Mouse (Mus musculus) heart, adult 11 months (tissue): ENCODE data around the gene Dab2ip.
A peak's percentile ranks its signal among the peaks of the same experiment; 100 is the strongest.

ENCODE experiments used
- DNase-seq: peaks from one replicate; pipeline ENCODE4 v3.0.0; 2022

Dab2ip gene

DNA sequence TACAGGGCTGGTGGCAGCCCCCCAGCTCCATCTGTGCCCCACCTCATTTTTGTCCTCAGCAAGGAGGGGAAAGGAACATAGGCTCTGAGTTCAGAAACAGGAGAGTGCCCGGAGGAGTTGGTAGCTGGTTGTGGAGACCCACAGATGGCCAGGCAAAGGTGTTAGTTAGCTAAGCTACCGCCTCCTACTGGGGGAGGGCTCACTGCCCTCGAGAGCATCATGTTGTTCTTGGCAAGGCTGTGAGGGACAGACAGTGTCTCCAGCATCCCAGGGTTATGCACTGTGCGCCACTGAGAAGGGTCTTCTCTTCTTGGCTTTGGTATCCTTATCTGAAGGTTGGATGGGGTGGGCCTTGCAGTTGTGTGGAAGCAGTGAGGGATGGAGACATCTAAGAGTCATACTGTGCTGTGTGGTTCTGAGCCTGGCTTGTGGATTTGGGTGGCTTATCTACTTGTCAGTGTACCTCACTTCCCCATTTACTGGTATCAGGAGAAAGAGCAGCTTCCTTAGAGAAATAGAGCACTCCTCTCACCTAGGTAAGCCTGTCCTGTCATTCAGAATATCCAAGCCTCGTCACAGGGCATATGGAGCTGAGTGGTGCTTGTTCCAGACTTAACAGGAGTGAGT is 66.4 kb downstream of the Dab2ip start:
- peak; percentile 96 for DNase-seq

DNA sequence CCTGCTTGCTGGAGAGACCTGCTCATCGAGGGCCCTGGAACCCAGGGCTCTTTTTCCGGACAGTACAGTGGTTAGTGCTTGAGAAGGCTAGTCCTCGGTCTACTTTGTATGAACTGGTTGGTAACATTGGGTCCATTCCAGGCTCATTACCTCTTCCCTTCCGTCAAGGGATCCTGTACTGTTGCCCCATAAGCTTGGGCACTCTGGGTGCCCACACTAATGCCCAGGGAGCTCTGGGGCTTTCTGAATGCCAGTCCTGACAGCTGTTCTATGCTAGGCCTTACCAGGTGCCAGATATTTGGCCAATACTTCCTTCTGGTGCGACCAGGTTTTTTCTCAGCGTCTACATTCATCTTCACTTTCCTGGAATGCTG is 66.9 kb downstream of the Dab2ip start:
- no peak for DNase-seq

DNA sequence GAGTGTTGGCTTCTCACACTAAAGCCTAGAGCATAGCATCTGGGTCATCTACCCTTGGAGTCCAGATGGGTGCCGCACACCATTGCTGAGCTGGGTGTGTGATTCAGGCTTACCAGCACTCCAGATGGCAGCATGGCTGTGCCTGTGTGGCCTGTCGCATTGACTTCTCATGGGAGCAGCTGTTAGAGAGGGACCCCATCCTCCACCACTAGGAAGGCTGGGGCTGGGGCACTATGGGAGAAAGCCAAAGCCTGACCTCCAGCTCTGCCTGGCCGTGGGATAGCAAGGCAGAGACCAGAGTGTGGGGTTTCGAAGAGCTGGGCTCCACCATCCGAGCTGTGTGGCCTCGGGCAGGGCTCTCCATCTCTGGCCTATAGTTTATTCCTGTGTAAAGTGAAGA is 67.5 kb downstream of the Dab2ip start:
- DNase-seq: no peak

DNA sequence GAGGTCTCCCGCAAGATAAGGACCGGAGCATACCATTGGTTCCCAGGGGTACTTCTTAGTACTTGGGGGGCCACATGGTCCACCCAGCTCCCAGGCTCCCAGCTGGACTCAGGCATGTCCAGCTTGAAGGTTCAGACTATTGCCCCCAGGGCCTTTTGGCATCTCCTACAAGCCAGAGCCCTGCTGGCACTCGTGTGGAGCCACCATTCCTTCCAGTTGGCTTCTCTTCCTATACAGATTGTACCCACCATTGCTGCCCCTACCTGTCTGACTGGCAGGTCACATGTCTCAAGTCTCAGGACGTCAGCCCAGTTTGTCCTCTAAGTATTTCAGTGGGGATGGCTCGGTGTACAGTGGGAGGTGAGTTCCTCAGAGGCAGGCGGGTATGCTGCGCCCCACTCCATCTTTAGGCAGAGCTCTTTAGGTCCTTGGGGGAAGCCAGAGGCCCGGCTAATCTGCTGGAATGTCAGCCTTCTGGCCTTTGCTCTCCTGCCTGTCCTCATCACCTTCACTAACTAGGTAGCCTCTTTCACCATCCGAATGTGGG is 68.2 kb downstream of the Dab2ip start:
- DNase-seq: no peak

DNA sequence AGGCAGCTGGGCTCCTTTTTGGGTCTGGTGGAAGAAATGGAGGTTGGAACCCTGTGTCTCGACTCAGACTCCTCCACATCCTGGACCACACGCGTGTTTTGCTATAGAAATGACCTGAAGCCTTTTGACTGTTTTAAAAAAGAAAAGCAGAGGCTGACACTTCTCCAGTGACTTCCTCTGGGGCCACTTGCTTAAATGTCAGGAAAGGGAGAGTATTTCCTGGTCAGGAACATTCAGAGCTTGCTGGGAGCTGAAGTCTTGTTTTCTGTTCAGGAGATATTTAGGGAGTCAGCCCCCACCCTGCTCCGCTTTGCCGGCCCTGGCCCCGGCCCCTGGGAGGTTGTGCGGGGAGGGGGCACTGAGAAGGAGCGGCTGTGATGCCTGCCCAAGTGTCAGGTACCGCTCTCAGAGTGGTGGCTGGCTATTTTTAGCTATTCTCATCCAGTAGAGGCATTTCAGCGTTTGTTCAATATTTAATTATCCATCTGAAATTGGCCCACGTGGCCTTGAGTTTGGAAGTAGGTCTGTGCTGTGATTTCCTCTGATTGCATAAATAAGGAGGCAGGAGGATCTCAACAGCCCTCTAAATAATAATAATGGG is 69.3 kb downstream of the Dab2ip start:
- DNase-seq: peak; percentile 97

DNA sequence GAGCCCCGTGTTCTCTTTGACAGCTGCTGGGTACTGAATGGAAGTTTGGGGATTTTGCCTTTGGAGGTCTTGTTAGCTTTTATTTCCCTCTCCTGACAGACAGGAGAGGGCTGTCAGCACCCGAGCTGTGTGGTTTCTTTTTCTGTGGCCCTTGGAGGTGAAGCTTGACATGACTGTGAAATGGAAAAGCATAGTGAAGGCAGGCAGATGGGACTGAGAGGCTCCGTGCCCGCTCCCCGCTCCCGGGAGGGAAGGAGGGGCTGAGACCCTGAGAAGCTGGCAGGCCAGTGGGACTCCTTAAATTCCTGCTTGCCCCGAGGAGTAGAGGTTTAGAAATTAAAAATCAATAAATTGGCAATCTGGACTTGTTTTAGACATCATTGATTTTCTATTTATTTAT is 70.0 kb downstream of the Dab2ip start:
- DNase-seq: no peak

DNA sequence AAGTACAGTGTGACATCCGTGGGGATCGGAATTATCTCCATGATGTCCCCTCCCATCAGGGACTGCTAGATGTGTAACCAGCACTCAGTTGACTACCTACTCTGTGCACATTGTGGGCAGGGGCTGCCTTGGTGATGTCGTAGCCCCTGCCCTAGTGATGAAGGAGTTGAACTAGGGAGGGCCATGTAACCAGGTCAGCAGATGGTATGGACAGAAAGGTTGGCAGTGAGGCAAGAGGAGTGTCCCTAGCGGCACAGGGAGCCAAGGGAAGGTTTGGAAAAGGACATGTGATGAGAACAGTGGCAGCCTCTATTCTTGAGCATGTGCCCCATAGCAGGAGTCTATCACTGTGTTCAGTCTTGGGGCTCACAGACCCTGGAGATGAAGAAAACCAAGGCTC is 70.6 kb downstream of the Dab2ip start:
- peak; percentile 86 for DNase-seq

DNA sequence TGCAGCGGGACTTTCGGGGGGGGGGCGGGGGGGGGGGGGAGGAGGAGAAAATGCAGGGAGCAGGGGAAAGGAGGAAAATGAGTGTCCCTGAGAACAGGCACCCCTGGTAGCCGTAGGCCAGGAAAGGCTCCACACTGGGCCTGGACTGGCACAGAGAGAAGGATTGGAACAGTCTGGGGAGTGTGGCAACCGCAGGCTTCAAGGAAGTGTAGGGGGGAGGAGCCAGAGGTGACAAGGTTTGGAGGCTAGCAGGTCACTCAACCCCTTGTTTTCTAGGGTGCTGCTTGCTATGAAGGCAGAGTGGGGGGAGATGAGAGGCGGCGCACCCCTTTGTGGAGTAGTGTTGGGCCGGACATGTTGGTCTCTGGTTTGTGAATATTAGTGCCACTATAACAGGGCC is 71.1 kb downstream of the Dab2ip start:
- DNase-seq: no peak

DNA sequence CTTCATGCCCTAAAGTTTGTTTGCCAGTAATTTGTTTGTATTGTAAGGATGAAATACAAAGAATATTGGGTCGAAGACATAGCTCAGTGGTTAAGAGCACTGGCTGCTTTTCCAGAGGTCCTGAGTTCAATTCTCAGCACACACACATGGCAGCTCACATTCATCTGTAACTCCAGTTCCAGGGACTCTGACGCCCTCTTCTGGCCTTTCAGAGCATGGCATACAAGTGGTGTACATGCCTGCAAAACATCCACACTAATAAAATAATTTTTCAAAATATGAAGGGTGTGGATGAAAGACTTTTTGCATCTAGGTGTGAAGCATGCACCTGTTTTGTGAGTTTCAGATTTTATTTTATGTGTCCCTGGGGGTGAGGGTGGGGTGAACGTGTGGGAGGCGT is 75.3 kb downstream of the Dab2ip start:
- DNase-seq: no peak

DNA sequence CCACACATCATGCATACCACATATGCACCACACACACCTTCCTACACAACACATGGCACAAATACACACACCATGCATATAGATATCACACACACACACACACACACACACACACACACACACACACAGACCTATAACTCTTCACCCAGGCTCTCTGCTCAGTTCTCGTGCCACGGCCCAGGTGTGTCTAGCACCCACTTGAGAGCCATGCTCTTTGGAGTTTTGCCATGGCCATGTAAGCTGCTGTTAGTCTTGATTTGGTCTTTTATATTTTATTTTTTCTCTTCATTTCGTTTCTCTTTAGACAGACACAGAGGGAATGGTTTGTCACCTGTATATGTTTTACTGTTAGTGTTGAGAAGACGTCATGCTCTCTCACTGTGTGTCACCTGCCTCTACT is 76.9 kb downstream of the Dab2ip start:
- DNase-seq: no peak

DNA sequence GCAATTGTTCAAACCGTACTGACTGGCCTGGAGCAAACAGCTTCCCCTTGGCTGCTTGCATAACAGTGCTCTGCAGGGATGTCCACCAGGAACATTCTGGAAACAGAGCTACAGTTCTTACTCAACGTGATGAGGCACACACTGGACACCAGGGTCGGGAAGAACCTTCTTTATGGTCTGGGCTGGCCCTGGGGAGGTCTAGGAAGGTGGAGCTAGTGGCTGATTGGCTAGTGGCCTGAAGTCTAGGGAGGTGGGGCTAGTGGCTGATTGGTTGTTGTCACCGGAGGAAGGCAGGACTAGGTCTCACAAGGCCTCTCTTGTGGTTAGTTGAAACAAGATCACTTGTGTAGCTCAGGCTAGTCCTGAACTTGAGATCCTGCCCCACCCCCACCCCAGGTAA is 77.5 kb downstream of the Dab2ip start:
- DNase-seq: no peak

DNA sequence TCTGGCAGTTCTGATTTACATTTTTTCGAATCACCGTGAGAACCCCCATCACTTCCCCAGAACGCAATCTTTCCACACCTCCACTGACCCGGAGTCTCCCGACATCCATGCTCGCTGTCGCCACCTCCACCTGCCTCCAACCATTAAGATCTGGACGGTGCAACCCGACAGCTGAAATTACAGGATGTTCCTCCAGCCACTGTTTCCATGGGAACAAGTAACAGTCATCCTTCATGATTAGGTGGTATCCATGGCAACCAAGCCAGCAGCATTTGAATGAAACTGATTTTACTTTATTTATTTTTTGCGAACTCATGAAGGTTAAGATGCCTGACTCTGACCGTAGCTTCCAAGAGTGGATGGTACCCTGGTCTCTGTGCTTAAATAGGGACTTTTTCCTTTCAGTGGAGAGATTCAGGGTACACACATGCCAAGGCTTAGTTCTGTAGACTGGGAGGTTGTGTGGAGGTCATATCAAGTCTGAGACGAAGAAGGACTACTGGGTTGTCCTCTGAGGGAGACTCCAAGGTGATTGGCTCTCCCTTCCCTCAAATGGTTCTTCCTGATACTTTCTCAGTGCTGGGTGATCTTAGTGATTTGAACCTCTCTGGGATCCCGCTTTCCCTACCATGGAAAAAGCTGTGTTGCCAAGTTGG is 79.9 kb downstream of the Dab2ip start:
- DNase-seq: no peak

DNA sequence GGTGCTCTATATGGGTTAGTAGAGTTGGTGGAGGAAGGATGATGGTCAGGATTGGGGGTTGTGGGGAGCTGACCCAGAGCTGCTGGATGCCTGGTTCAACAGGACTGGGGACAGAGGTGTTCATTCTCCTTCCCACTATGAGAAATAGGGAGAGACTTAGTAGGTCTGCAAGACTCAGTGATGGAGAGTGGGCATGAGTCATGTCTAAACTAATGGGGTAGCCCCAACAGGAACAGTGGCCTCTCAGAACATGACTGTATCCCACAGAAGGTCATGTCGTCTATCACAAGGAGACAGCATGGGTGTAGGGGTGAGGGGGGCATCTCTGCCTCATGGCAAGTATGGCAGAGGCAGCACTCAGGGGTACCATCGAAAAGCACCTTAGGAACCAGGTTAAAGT is 81.7 kb downstream of the Dab2ip start:
- no peak for DNase-seq

DNA sequence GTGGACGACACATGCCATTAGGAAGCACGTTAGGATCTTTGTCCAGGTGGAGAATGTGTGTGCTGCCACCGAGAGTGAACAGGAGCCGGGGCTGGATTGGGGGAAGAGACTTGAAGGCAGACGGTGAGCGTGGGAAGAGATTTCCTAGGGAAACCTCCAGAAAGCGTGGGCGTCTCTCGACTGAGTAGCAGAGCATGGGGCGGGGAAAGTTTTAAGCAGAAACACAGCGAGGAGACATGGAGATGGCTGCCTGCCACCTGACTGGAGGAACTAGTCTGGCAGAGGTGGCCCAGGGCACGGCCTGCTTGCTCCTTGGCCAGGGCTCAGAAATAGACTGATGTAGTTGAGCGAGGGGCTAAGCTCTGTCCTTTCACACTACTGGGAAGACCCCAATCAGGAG is 82.5 kb downstream of the Dab2ip start:
- peak; percentile 95 for DNase-seq

DNA sequence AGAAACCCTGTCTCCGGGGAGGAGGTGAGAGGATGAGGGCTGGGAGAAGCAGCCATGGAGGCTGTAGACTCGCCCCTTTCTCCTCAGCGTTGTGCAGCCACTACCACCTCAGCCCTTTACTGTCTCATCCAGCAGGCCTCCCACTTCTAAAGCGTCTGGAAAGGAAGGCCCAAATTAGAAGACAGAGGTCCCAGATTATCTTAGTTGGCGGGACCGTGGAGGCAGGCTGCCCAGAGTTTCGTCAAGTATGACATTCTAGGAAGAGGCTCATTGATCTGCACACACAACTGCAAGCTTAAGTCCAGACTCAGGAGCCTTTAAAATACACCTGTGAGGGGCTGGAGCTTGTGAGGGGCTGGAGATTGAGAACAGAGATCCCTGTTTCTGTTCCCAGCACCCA is 84.2 kb downstream of the Dab2ip start:
- peak; percentile 92 for DNase-seq

DNA sequence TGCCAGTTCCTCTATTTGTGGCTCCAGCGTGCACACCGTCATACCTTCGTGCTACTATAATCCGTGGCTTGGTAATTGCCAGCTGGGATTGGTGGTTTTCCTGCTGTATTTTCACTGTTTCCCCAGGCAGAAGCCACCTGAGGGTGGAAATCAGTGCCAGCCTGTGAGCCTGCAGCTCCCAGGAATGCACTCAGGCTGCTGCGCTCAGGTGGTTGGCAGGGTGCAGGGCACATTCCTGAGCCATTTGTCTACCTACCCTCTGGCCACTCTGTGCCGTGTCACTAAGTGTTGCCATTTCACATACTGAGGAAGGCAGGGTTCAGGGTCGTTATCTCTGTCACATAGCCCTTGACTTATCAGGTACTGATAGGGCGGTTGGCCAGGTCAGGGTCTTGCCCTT is 88.5 kb downstream of the Dab2ip start:
- no peak for DNase-seq

DNA sequence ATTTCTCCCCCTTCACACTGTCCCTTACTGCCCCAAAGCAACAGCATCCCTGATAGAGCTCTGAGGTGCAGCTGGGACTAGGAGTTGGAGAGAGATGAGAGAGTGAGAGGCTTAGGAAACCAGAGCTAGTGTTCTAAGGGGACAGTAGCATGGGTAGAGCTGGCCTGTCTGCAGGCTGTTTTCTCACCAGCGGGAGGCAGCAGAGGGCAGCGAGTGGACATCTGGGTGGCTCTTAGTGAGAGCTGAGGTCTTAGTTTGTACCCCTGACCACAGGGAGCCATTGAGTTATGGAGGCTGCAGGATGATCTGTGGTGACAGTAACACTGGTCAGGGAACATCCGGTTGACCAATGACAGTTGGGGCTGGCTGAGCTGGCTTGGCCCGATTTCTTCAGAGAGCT is 91.6 kb downstream of the Dab2ip start:
- peak; percentile 97 for DNase-seq

DNA sequence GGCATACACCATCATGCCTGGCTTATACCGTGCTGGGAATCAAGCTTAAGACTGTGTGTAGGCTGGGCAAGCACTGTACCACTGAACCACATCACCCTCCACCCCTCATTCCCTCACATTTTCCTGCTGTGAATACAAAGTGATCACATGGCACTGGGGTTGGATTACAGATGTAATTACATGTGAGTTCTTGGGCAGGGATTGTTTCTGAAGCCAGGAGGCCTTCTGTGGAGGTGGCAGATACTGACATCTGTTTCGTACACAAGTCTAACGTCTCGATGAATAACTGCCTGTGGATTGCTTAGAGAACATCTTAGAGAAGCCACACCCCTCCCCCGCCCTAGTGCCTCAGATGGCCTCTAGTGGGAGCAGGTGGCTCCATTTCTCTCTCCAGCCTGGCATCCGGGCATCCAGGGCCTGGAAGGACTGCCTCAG is 93.2 kb downstream of the Dab2ip start:
- peak; percentile 92 for DNase-seq

DNA sequence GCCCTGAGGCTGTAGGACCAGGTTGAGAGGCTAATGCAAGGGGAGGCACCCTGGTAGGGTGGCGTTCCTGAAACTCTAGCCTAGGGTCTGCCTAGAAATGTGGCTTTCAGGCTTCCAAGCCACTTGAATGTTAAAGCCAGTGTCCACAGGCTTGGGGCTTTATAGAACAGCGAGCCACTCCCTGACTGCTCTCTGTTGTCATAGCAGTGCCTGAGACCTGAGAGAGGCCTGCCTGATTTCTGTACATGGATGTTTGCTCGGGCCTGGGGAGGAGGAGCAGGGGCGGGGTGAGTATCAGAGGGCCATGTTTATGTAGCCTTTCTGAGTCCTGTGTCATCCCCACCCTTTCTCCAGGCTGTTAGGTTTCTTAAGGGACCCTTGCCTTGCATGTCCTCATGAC is 94.9 kb downstream of the Dab2ip start:
- no peak for DNase-seq

DNA sequence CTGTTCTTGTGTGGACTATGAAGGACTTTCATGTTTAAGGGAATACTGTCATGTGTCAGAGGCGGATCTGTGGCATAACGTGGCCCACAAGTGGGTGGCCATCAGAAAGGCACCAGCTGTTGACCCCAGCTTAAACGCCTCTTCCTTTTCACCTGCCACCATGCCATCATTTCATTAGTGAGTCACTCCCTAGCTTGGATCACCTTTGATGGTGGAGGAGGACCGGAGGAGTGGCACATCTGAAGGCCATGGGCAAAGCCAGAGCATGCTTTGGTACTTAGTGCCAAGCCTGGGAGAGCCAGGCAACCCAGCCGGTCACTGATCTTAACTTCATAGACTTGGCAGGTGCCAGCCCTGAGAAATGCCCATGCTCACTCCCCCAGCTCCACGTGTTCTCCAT is 96.7 kb downstream of the Dab2ip start:
- no peak for DNase-seq

DNA sequence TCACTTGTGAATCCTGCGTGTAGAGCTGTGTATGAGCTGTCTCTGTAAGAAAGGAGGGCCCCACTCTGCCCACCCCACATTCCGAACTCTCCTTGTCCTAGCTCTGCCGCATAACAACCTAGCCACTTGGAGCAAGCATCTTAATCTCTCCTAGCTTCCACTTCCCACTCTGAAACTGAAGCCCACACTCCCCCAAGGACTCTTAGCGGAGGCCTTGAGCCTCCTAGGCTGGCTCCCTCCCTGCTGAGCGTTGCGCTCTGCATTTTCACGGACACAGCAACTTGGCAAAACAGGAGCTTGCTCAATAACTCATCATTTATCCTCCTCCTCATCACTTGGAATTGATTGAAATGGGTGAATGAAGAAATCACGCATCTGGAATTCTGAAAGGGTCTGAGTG is 97.9 kb downstream of the Dab2ip start:
- DNase-seq: no peak

DNA sequence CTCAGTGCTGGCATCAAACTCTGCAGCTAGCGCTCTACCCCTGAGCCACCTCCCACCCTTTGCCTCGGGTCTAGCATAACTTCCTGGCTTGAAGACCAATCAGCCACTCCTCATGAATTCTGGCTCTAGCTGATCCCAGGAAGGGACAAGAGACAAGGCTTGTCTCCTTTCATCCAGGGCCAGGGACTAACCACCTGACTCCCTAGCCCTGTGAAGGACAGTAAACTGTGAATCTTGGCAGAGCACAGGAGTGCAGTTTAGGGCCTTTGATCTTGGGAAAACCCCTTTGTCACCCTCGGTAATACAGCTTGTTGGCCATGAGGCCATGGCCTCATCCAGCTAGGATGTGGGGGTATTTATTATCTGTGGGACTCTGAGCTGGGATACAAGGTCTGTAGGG is 100.2 kb downstream of the Dab2ip start:
- peak; percentile 95 for DNase-seq

DNA sequence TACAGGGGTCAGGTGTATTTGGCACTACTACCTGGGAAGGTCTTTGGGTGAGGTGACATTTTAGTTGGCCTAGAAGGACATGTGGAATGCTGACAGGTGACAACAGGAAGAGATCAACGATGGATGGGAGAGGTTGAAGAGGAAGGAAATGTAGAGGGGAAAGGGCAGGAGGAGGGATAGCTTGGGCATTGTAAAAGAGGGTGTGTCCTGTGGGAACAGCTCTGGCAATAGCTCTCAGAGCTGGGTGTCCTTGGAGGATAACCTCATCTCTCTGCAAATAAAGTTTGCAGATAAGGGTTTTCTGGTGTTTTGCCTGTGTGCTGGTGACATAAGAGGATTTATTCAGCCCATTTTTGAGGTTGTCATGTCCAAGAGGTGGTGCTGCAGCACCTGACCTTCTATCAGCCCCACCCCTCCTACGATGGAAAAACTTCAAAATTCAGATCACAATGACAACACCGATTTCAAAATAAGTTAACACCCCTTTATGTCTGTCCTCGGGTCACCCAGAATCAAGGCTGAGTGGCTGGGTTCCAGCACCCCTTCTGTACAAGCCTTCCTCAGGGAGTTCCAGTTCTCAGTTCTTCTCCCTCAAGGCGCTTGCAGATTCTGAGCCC is 101.6 kb downstream of the Dab2ip start:
- DNase-seq: no peak

DNA sequence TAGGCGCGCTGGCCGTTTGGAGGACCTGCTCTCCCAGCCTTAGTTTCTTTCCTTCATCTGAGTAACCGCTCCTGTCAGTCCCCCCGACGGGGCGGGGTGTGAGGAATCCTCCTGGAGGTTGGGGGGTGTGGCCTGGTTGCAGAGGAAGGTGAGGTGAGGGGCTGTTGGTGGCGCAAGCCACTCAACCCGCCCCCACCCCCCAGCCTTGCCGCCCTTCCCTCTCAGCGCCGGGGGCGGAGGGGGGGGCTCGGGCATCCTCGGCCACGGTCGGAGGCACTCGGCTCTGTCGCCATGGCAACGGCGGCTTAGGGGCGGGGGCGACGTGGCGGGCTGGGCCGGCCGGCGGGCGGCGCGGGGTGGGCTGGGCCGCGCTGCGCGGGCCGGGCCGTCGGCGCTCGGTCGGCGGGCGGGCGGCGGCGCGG is 102.9 kb downstream of the Dab2ip start:
- DNase-seq: no peak
